Mouse (Mus musculus) heart, embryonic 16.5 days (tissue): ENCODE results near the gene Rnf214. TPM values are rescaled to one million over a fixed set of nuclear protein-coding genes. Genes with fewer than 3 reads are reported as not detected.
A peak's percentile ranks its signal among the peaks of the same experiment; 100 is the strongest.

Experiments used
- ATAC-seq: fragments of 200-750 bp; cut with Nextera tagmentation; replicated peaks from 2 replicates; pipeline ENCODE4 v1.8.0; 2017; ENCODE audit warnings: moderate number of reproducible peaks; ENCODE audit not compliant: insufficient read depth, low FRiP score; ENCODE audit errors: extremely low read depth
- H3K27ac ChIP-seq: fragments of 300-500 bp; sonication (generic); 2 replicates; pipeline ENCODE4 v1.5.1; 2014; ENCODE audit warnings: mild to moderate bottlenecking, low read length, control low read depth, moderate library complexity
- H3K27me3 ChIP-seq: fragments of 300-500 bp; sonication (generic); 2 replicates; pipeline ENCODE4 v1.6.1; 2014; ENCODE audit warnings: low read length, mixed read lengths; ENCODE audit not compliant: control insufficient read depth, insufficient read depth
- H3K36me3 ChIP-seq: fragments of 300-500 bp; sonication (generic); 2 replicates; pipeline ENCODE4 v1.6.1; 2014; ENCODE audit not compliant: control insufficient read depth, insufficient read depth
- H3K4me1 ChIP-seq: fragments of 300-500 bp; sonication (generic); 2 replicates; pipeline ENCODE4 v1.6.1; 2014; ENCODE audit warnings: low read length, mixed read lengths; ENCODE audit not compliant: control insufficient read depth, insufficient read depth
- H3K4me2 ChIP-seq: fragments of 300-500 bp; sonication (generic); 2 replicates; pipeline ENCODE4 v1.6.1; 2014; ENCODE audit warnings: low read depth, mild to moderate bottlenecking, control low read depth, low read length
- H3K4me3 ChIP-seq: fragments of 300-500 bp; sonication (generic); 2 replicates; pipeline ENCODE4 v1.5.1; 2014; ENCODE audit warnings: mild to moderate bottlenecking, control low read depth, low read length
- H3K9ac ChIP-seq: fragments of 300-500 bp; sonication (generic); 2 replicates; pipeline ENCODE4 v1.6.1; 2014; ENCODE audit warnings: low read length, control low read depth
- H3K9me3 ChIP-seq: fragments of 300-500 bp; sonication (generic); replicated peaks from 2 replicates; pipeline ENCODE4 v1.6.1; 2016; ENCODE audit warnings: low read length; ENCODE audit not compliant: control insufficient read depth
- WGBS: fragments of 180-500 bp; shearing (Covaris S2); extraction: QIAGEN DNeasy Blood & Tissue Kit; methylation state at CpG from one replicate; pipeline ENCODE4 v1.1.7; 2014; 5-methylcytosine and 5-hydroxymethylcytosine counted together
- polyA plus RNA-seq: library from polyadenylated mRNA; unstranded; fragments of >200 nt; fragmentation: Nextera tagmentation; extraction: Ambion mirVana; gene quantifications from 2 replicates; pipeline ENCODE4 v1.2.1, GENCODE M21; 2015

The Rnf214 gene
- polyA plus RNA-seq = 38.0 and 42.3 TPM in 2 replicates

DNA sequence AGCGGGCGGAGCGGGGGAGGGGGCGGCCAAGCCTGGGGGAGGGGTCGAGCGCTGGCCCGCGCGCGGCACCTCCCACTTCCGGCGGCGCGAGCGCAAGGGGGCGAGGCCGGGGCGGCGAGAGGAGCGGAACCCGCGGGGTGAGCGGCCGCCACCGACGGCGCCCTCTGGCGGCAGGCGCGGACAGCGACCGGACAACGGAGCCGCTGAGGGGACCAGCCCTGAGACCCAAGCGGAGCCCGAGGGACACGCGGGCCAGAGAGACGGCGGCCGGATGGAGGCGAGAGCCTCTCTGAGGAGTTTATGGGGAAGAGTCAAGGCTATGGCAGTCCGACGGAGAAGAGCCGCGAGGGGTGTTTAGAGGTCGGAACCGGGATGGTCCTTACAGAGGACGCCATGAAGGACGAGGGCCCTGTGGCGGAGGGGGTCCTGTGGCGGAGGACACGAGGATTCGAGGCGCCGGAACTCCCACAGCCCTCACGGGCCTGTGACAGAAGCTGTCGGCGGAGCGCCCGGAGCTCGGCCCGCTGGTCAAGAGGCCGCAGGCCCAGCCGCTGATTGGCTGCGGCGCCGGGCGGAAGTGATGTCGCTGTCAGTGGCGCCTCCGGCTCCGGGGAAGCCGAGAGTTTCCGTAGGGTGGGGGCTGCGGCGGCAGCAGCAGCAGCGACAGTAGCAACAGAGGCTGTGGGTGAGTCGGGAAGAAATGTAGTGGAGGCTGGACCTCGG is at the start of gene Rnf214, which contains the start of gene Pcsk7:
Rnf214 (minus strand) TSS at position 557 of the 723 bp plus-strand sequence.
Pcsk7 (plus strand) TSS at position 143 of the 723 bp plus-strand sequence.
- H3K36me3 ChIP-seq = peaks cover 30% of the 10 kb centered on the region
- H3K27me3 ChIP-seq = no peaks in the 10 kb centered on the region
- peak within 1 kb of the TSS; percentile 89 for H3K9ac ChIP-seq
- H3K4me3 ChIP-seq = peak within 1 kb of the TSS; percentile 96
- peaks cover 17% of the 10 kb centered on the region for H3K4me1 ChIP-seq
- ATAC-seq = peak; percentile 90
- WGBS = under 1% methylated on average over 76 of the region's 80 CpGs
- H3K4me2 ChIP-seq = peak within 1 kb of the TSS; percentile 61
- no peaks in the 10 kb centered on the region for H3K9me3 ChIP-seq
- peak within 1 kb of the TSS; percentile 97 for H3K27ac ChIP-seq

GRCm38 (mm10) chr9:45955107-45955963 is 48.6 kb upstream of the Rnf214 start, which contains the start of gene Sidt2:
Gene Sidt2 (minus strand): TSS chr9:45955258.
- no peaks in the 10 kb centered on the region for H3K9me3 ChIP-seq
- peaks cover 18% of the 10 kb centered on the region for H3K36me3 ChIP-seq
- WGBS = under 1% methylated on average over 48 of the region's 48 CpGs
- ATAC-seq = peak; percentile 94
- H3K9ac ChIP-seq = peak within 1 kb of the TSS; percentile 95
- peaks cover 14% of the 10 kb centered on the region for H3K4me1 ChIP-seq
- H3K27ac ChIP-seq = peak within 1 kb of the TSS; percentile 92
- H3K4me2 ChIP-seq = peak within 1 kb of the TSS; percentile 92
- H3K4me3 ChIP-seq = peak within 1 kb of the TSS; percentile 92
- H3K27me3 ChIP-seq = no peaks in the 10 kb centered on the region

GRCm38 (mm10) chr9:45954294-45955106 is 47.8 kb upstream of the Rnf214 start:
- Histone ChIP-seq H3K36me3 (peaks cover 26% of the 10 kb centered on the region), H3K4me1 (peaks cover 14% of the 10 kb centered on the region), H3K9ac (peak overlapping the region; percentile 95), H3K4me3 (peak overlapping the region; percentile 92), H3K27me3 (no peaks in the 10 kb centered on the region), H3K4me2 (peak overlapping the region; percentile 92), H3K9me3 (no peaks in the 10 kb centered on the region), H3K27ac (peak overlapping the region; percentile 92)
- ATAC-seq = peak; percentile 34
- under 1% methylated on average over 61 of the region's 63 CpGs for WGBS

DNA sequence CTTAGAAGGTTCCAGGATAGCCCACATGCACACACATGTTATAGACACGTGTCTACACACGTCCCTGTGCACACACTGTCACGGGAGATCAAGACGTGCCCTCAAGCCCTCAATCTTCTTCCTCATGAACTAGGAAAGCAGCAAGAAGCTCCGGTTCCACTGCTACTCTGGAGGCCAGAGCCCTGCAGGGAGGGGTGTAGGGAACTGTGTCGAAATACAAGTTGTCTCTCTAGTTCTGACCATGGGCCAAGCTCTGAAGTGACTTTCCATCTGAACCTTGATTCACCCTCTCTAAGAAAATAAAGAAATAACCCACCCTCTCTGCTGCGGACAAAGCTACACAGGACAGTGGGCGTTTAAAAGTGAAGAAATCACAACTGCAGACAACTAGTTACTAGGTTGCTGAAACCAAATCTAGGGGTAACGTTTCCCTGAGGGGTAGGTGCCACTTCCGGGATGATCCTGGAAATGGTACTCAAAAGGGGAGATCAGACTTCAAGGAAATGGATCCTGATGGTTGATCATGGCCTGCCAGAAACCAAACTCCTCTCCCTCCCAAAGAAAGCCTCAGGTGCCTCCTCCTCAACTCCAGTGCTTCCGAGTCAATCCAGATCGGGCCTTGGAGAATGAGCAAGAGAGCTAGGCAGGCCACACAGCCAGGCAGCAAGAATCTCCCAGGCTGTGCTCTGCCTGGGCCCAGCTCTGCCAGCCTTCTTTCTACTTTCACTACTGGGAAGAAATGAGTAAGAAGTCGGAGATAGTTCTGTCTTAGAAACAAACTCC is 47.0 kb upstream of the Rnf214 start:
- peak overlapping the region; percentile 95 for H3K9ac ChIP-seq
- H3K4me1 ChIP-seq = peaks cover 14% of the 10 kb centered on the region
- H3K27me3 ChIP-seq = no peaks in the 10 kb centered on the region
- WGBS = 47% methylated on average over 13 of the region's 13 CpGs
- H3K27ac ChIP-seq = peak overlapping the region; percentile 92
- no peak for ATAC-seq
- peak overlapping the region; percentile 92 for H3K4me2 ChIP-seq
- no peaks in the 10 kb centered on the region for H3K9me3 ChIP-seq
- peaks cover 32% of the 10 kb centered on the region for H3K36me3 ChIP-seq
- peak overlapping the region; percentile 92 for H3K4me3 ChIP-seq

- Histone ChIP-seq H3K9ac (peak overlapping the region; percentile 95), H3K4me1 (peaks cover 14% of the 10 kb centered on the region), H3K36me3 (peaks cover 35% of the 10 kb centered on the region), H3K4me2 (peak overlapping the region; percentile 92), H3K27ac (no peak overlapping the region), H3K27me3 (no peaks in the 10 kb centered on the region), H3K4me3 (peak overlapping the region; percentile 92), H3K9me3 (no peaks in the 10 kb centered on the region)
- 83% methylated on average over 7 of the region's 7 CpGs for WGBS
- no peak for ATAC-seq
Measured at GRCm38 (mm10) chr9:45952890-45953289, 46.2 kb upstream of the Rnf214 start.

- Histone ChIP-seq H3K27ac (no peak overlapping the region), H3K27me3 (no peaks in the 10 kb centered on the region), H3K9me3 (no peaks in the 10 kb centered on the region), H3K4me1 (peaks cover 14% of the 10 kb centered on the region), H3K9ac (no peak overlapping the region), H3K36me3 (peaks cover 35% of the 10 kb centered on the region), H3K4me2 (no peak overlapping the region), H3K4me3 (no peak overlapping the region)
- 92% methylated on average over 4 of the region's 4 CpGs for WGBS
- no peak for ATAC-seq
Measured at GRCm38 (mm10) chr9:45952057-45952456, 45.3 kb upstream of the Rnf214 start.

DNA sequence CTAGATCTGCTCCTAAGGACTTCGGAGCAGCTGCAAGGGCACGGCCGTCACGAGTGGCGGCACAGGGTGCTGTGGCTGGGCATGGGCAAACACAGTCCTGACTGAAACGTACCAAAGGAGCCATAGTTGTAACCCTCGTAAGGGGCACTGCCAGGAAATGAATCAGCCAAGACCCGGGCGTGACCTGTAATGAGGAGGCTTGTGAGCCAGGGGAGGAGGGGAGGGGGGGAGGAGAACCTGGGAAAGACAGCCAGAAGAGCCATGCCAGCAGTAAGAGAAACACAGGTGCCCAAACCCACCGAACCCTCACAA is 40.1 kb upstream of the Rnf214 start:
- H3K9ac ChIP-seq = no peak overlapping the region
- no peak for ATAC-seq
- no peak overlapping the region for H3K4me3 ChIP-seq
- no peak overlapping the region for H3K4me2 ChIP-seq
- no peaks in the 10 kb centered on the region for H3K4me1 ChIP-seq
- peaks cover 52% of the 10 kb centered on the region for H3K36me3 ChIP-seq
- no peaks in the 10 kb centered on the region for H3K27me3 ChIP-seq
- 82% methylated on average over 10 of the region's 10 CpGs for WGBS
- H3K9me3 ChIP-seq = no peaks in the 10 kb centered on the region
- H3K27ac ChIP-seq = no peak overlapping the region

GRCm38 (mm10) chr9:45946182-45946871 is 39.6 kb upstream of the Rnf214 start:
- H3K4me3 ChIP-seq = no peak overlapping the region
- H3K4me1 ChIP-seq = no peaks in the 10 kb centered on the region
- no peak overlapping the region for H3K9ac ChIP-seq
- no peak for ATAC-seq
- H3K27ac ChIP-seq = peak overlapping the region; percentile 12; the same call in 1 of the 2 replicates
- H3K4me2 ChIP-seq = no peak overlapping the region
- WGBS = 84% methylated on average over 16 of the region's 16 CpGs
- no peaks in the 10 kb centered on the region for H3K9me3 ChIP-seq
- peaks cover 51% of the 10 kb centered on the region for H3K36me3 ChIP-seq
- H3K27me3 ChIP-seq = no peaks in the 10 kb centered on the region
